Mouse (Mus musculus) heart, embryonic 12.5 days (tissue): ENCODE measurements around the gene Slc35b1. TPM values are rescaled to one million over a fixed set of nuclear protein-coding genes. Genes with fewer than 3 reads are reported as not detected.
A peak's percentile ranks its signal among the peaks of the same experiment; 100 is the strongest.

Experiments
- ATAC-seq: fragments of 200-750 bp; cut with Nextera tagmentation; 2 replicates; pipeline ENCODE4 v1.8.0; 2017; ENCODE audit warnings: moderate TSS enrichment, moderate library complexity; ENCODE audit not compliant: insufficient number of reproducible peaks, low FRiP score
- H3K27ac ChIP-seq: fragments of 300-500 bp; sonication (generic); 2 replicates; pipeline ENCODE4 v1.5.1; 2016; ENCODE audit warnings: mild to moderate bottlenecking, moderate library complexity; ENCODE audit not compliant: poor library complexity, severe bottlenecking
- H3K27me3 ChIP-seq: fragments of 300-500 bp; sonication (generic); replicated peaks from 2 replicates; pipeline ENCODE4 v1.6.1; 2016; ENCODE audit warnings: mild to moderate bottlenecking, moderate library complexity
- H3K36me3 ChIP-seq: fragments of 300-500 bp; sonication (generic); 2 replicates; pipeline ENCODE4 v1.6.1; 2016; ENCODE audit warnings: mild to moderate bottlenecking, moderate library complexity
- H3K4me1 ChIP-seq: fragments of 300-500 bp; sonication (generic); replicated peaks from 2 replicates; pipeline ENCODE4 v1.6.1; 2016; ENCODE audit warnings: mild to moderate bottlenecking
- H3K4me2 ChIP-seq: fragments of 300-500 bp; sonication (generic); 2 replicates; pipeline ENCODE4 v1.6.1; 2016; ENCODE audit warnings: mild to moderate bottlenecking, moderate library complexity
- H3K4me3 ChIP-seq: fragments of 300-500 bp; sonication (generic); 2 replicates; pipeline ENCODE4 v1.5.1; 2016; ENCODE audit warnings: mild to moderate bottlenecking
- H3K9ac ChIP-seq: fragments of 300-500 bp; sonication (generic); 2 replicates; pipeline ENCODE4 v1.6.1; 2016; ENCODE audit warnings: mild to moderate bottlenecking, moderate library complexity
- H3K9me3 ChIP-seq: fragments of 300-500 bp; sonication (generic); replicated peaks from 2 replicates; pipeline ENCODE4 v1.6.1; 2016; ENCODE audit warnings: mild to moderate bottlenecking, moderate library complexity
- WGBS: fragments of 180-500 bp; shearing (Covaris S2); methylation state at CpG from one replicate; pipeline ENCODE4 v1.1.7; 2016; 5-methylcytosine and 5-hydroxymethylcytosine counted together
- polyA plus RNA-seq: library from polyadenylated mRNA; unstranded; fragments of >200 nt; fragmentation: Nextera tagmentation; extraction: Ambion mirVana; gene quantifications from 2 replicates; pipeline ENCODE4 v1.2.1, GENCODE M21; 2016

Slc35b1 gene
- polyA plus RNA-seq, 1 experiment from 2014 or later = 86.0 TPM

- H3K36me3 ChIP-seq = peaks cover 26% of the 10 kb centered on the region
- H3K4me3 ChIP-seq = no peak overlapping the region
- no peak for ATAC-seq
- H3K9ac ChIP-seq = no peak overlapping the region
- 97% methylated on average over 1 of the region's 1 CpGs for WGBS
- H3K27me3 ChIP-seq = no peaks in the 10 kb centered on the region
- H3K9me3 ChIP-seq = no peaks in the 10 kb centered on the region
- H3K4me2 ChIP-seq = no peak overlapping the region
- no peak overlapping the region for H3K27ac ChIP-seq
- H3K4me1 ChIP-seq = peaks cover 24% of the 10 kb centered on the region
Observed at GRCm38 (mm10) chr11:95381146-95381545, 3.3 kb upstream of the Slc35b1 start.

DNA sequence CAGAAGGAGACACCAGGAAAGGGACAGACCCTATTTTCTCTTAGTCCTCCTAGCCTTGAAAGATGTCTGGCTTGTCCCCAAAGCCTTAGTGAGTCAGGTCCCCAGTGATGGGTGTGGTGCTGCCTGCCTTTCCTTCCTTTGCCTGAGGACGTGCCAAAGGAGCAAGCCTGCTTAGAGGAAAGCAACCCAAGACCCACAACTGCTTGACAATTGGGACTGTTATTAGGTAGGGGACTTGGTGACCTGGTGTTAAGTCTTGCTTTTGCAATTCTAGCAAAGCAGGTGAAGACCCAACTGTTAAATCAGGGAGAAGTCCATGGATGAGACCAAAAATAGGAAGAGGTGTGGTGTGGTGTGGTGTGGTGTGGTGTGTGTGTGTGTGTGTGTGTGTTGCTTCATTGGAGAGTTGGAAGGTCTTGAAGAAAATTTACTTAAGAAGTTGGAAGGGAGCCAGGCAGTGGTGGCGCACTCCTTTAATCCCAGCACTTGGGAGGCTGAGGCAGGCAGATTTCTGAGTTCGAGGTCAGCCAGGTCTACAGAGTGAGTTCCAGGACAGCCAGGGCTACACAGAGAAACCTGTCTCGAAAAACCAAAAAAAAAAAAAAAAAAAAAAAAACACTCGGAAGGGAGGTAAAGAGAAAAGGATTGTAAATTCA, 1.0 kb upstream of the Slc35b1 start:
- WGBS = 81% methylated on average over 5 of the region's 5 CpGs
- H3K27me3 ChIP-seq = no peaks in the 10 kb centered on the region

GRCm38 (mm10) chr11:95384004-95384318, 531 bp upstream of the Slc35b1 start:
- 37% methylated on average over 9 of the region's 9 CpGs for WGBS
- H3K27ac ChIP-seq = no peak overlapping the region; the same call in 1 of the 2 replicates
- H3K27me3 ChIP-seq = no peaks in the 10 kb centered on the region
- no peak for ATAC-seq
- peaks cover 33% of the 10 kb centered on the region for H3K36me3 ChIP-seq
- H3K9ac ChIP-seq = peak overlapping the region; percentile 60
- peak overlapping the region; percentile 65 for H3K4me2 ChIP-seq
- H3K4me1 ChIP-seq = peaks cover 16% of the 10 kb centered on the region
- H3K4me3 ChIP-seq = peak overlapping the region; percentile 77
- no peaks in the 10 kb centered on the region for H3K9me3 ChIP-seq

More for the DNA sequence above, 1.0 kb upstream of the Slc35b1 start:
- Histone ChIP-seq H3K9me3 (no peaks in the 10 kb centered on the region), H3K36me3 (peaks cover 28% of the 10 kb centered on the region), H3K4me2 (no peak overlapping the region), H3K27ac (no peak overlapping the region), H3K9ac (no peak overlapping the region), H3K4me1 (peaks cover 21% of the 10 kb centered on the region), H3K4me3 (no peak overlapping the region)
- ATAC-seq = no peak

DNA sequence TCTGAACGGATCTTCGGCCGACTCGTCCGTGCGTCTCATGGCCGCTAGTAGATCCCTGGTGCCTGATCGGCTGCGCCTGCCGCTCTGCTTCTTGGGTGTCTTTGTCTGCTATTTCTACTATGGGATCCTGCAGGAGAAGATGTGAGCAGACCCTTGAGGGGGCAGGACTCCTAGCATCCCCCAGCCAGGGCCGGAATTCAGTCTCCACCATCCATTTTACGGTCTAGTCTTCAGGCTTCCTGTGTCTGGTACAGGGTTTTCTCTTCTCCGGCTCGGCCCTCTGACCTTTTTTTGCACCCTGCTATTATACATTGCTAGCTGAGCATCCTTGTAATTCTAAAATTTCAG, 455 bp downstream of the Slc35b1 start:
- Histone ChIP-seq H3K27me3 (no peaks in the 10 kb centered on the region), H3K9me3 (no peaks in the 10 kb centered on the region), H3K9ac (peak overlapping the region; percentile 89), H3K4me3 (peak overlapping the region; percentile 77), H3K36me3 (peaks cover 42% of the 10 kb centered on the region), H3K27ac (peak overlapping the region; percentile 82), H3K4me2 (peak overlapping the region; percentile 65), H3K4me1 (peaks cover 10% of the 10 kb centered on the region)
- peak; percentile 12; the same call in 1 of the 2 replicates for ATAC-seq
- under 1% methylated on average over 14 of the region's 14 CpGs for WGBS

- Histone ChIP-seq H3K27ac (no peak overlapping the region), H3K4me1 (peaks cover 5% of the 10 kb centered on the region), H3K4me2 (no peak overlapping the region), H3K4me3 (no peak overlapping the region), H3K36me3 (peaks cover 53% of the 10 kb centered on the region), H3K9me3 (no peaks in the 10 kb centered on the region), H3K27me3 (no peaks in the 10 kb centered on the region), H3K9ac (no peak overlapping the region)
- 84% methylated on average over 7 of the region's 7 CpGs for WGBS
- no peak for ATAC-seq
Observed at GRCm38 (mm10) chr11:95387354-95387753, 2.9 kb downstream of the Slc35b1 start.

- 81% methylated on average over 3 of the region's 3 CpGs for WGBS
- H3K27me3 ChIP-seq = no peaks in the 10 kb centered on the region
- peaks cover 5% of the 10 kb centered on the region for H3K4me1 ChIP-seq
- no peak overlapping the region for H3K4me2 ChIP-seq
- no peak overlapping the region for H3K27ac ChIP-seq
- no peaks in the 10 kb centered on the region for H3K9me3 ChIP-seq
- no peak overlapping the region for H3K4me3 ChIP-seq
- ATAC-seq = no peak
- peaks cover 55% of the 10 kb centered on the region for H3K36me3 ChIP-seq
- H3K9ac ChIP-seq = no peak overlapping the region
Observed at GRCm38 (mm10) chr11:95389006-95389405, 4.5 kb downstream of the Slc35b1 start.

- Histone ChIP-seq H3K4me2 (no peak overlapping the region), H3K36me3 (peaks cover 55% of the 10 kb centered on the region), H3K4me3 (no peak overlapping the region), H3K4me1 (peaks cover 5% of the 10 kb centered on the region), H3K9ac (no peak overlapping the region), H3K9me3 (no peaks in the 10 kb centered on the region), H3K27me3 (no peaks in the 10 kb centered on the region), H3K27ac (no peak overlapping the region)
- WGBS = 88% methylated on average over 6 of the region's 6 CpGs
- no peak for ATAC-seq
Observed at GRCm38 (mm10) chr11:95390420-95390819, 5.9 kb downstream of the Slc35b1 start.

DNA sequence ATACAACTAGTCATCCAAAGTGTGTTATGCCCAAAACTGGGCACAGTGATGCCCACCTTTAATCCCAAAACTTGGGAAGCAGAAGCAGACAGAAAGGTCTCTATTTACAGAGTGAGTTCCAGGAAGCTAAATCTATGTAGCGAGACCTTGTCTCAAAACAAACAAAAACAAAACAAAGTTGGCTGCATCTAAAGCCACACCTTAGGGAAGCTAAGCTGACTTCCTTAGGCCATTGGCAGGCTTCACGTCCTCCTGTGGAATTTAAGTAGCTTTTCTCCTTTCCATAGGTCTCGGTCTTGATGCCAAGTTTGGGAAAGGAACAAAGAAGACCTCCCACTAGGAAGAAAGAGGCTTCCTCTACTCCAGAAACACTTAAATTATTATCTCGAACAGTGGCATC, 6.7 kb downstream of the Slc35b1 start:
- Histone ChIP-seq H3K4me1 (no peaks in the 10 kb centered on the region), H3K36me3 (peaks cover 55% of the 10 kb centered on the region), H3K9me3 (no peaks in the 10 kb centered on the region), H3K9ac (no peak overlapping the region), H3K4me3 (no peak overlapping the region), H3K27me3 (no peaks in the 10 kb centered on the region), H3K27ac (no peak overlapping the region), H3K4me2 (no peak overlapping the region)
- ATAC-seq = no peak
- WGBS = 76% methylated on average over 4 of the region's 4 CpGs

DNA sequence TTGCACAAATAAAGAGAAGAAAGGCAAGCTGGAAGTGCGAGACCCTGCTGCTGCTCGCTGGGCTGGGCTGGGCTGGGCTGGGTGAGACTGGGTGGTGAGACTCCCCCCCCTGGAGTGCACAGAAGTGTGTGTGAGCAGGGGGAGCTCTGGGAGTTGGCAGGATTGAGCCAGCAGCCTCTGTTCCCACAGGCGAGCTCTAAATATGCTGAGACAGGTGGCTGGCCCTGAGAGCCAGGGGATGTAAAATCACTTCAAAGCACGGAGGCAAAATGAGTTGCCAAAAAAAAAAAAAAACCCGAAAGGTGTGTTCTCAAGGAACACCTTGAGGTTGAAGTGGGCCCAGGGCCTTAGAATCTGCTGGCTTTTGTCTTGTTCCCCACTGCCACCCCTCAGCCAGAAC, 7.3 kb downstream of the Slc35b1 start:
- ATAC-seq = no peak
- 71% methylated on average over 5 of the region's 5 CpGs for WGBS
- Histone ChIP-seq H3K36me3 (peaks cover 55% of the 10 kb centered on the region), H3K27me3 (no peaks in the 10 kb centered on the region), H3K4me1 (no peaks in the 10 kb centered on the region), H3K9ac (no peak overlapping the region), H3K27ac (no peak overlapping the region), H3K9me3 (no peaks in the 10 kb centered on the region), H3K4me3 (no peak overlapping the region), H3K4me2 (no peak overlapping the region)

- Histone ChIP-seq H3K4me2 (no peak overlapping the region), H3K27ac (no peak overlapping the region), H3K4me3 (no peak overlapping the region), H3K27me3 (no peaks in the 10 kb centered on the region), H3K9ac (no peak overlapping the region), H3K36me3 (peaks cover 51% of the 10 kb centered on the region), H3K4me1 (no peaks in the 10 kb centered on the region), H3K9me3 (no peaks in the 10 kb centered on the region)
- 64% methylated on average over 7 of the region's 7 CpGs for whole genome bisulfite sequencing
- ATAC-seq = no peak
Observed at GRCm38 (mm10) chr11:95392223-95392667, 7.8 kb downstream of the Slc35b1 start.

DNA sequence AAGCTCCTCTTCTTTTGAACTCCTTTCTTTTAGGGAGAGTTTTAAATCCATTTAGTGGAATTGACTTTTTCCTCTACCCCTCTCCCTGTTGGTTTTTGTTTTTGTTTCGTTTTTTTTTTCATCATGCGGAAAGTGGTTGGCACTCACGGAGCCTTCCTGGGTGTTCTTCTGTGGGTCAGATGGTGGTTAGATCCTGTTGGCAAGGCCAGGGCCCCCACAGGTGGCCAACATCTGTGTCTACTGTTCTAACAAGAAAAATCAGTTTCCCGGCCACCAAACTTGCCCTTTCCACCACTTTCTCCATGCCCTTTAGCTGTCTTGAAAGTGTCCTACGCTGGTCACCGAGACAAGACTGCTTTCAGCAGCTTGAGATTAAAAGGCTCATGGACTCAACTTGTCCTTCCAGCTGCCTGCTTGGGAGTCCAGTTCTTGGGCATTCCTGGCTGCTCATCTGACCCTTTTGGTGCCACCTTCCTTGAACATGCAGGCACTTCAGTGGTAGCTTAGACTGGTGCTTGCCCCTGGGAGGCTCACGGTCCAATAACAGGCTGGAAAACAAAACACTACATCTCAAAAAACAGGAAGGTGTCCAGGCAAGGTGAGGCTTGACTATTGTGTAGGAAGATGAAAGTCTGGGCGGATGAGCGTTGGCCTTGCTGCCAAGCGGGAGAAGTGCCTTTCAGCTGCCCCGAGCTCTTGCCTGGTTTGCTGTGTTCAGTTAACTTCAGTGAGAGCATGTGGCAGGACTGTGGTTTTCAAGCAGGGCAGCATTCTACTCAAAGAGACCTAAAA, 8.4 kb downstream of the Slc35b1 start:
- no peak for ATAC-seq

More for the DNA sequence above, 8.4 kb downstream of the Slc35b1 start:
- WGBS = 74% methylated on average over 11 of the region's 11 CpGs
- no peaks in the 10 kb centered on the region for H3K4me1 ChIP-seq
- H3K9ac ChIP-seq = no peak overlapping the region; the same call in 1 of the 2 replicates
- H3K9me3 ChIP-seq = no peaks in the 10 kb centered on the region
- peaks cover 45% of the 10 kb centered on the region for H3K36me3 ChIP-seq
- H3K4me3 ChIP-seq = no peak overlapping the region
- no peak overlapping the region for H3K27ac ChIP-seq
- no peaks in the 10 kb centered on the region for H3K27me3 ChIP-seq
- no peak overlapping the region for H3K4me2 ChIP-seq
